Mouse (Mus musculus): ENCODE results near the gene Sfn.
"Not testable (repeated sequence)": the region's sequence is repeated elsewhere in the genome, so short reads cannot be mapped to it uniquely, and the experiment has no call there.

The Sfn gene

DNA sequence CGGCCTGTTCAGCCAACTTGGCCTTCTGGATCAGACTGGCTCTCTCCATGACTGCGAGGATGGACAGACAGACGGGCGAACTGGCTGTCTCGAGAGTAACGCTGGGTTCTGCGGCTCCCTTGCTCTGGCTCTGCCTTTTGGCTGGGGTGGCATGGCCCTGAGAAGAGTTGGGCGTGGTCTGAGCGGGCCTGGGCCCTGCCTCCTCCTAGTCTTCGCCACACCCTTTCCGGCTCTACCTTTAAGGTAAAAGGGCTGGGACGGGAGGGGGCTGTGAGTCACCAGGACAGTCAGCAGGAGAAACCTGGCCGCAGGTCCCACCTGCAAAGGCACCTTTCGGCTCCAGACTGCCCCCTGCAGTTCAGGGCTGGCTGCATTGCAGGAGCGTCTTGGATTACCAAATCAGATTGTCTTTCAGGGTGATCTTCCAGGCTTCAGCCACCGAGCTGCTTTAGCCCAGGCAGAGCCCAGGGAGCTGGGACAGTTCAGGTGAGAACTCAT is at the start of gene Sfn:
TSS of gene Sfn (minus strand) at position 448 of the 498 bp plus-strand sequence.
- peak; percentile 61 to 76 for DNase-seq (ENCODE audit: low read depth in 2 of 2, low spot score in 2 of 2)

DNA sequence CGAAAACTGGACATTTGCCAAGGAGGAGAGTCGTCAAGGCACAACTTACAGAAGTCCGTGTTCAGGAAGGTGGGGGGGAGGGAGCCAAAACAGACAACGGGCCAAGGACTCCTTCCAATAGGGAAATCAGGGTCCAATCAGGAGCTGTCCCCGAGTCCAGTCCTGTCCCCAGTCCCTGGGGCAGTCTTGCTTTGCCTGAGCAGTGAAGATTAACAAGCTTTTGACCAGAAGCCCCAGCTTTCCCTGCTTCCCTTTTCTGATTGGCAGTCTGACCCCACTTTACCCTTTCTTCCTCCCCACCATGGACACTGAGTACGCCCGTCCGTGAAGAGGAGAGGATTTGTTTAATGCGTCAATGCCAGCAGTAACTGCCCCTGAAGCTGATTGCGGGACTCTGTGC is 49.5 kb upstream of the Sfn start:
- no peak for DNase-seq (ENCODE audit: low read depth in 2 of 2, low spot score in 2 of 2)

DNA sequence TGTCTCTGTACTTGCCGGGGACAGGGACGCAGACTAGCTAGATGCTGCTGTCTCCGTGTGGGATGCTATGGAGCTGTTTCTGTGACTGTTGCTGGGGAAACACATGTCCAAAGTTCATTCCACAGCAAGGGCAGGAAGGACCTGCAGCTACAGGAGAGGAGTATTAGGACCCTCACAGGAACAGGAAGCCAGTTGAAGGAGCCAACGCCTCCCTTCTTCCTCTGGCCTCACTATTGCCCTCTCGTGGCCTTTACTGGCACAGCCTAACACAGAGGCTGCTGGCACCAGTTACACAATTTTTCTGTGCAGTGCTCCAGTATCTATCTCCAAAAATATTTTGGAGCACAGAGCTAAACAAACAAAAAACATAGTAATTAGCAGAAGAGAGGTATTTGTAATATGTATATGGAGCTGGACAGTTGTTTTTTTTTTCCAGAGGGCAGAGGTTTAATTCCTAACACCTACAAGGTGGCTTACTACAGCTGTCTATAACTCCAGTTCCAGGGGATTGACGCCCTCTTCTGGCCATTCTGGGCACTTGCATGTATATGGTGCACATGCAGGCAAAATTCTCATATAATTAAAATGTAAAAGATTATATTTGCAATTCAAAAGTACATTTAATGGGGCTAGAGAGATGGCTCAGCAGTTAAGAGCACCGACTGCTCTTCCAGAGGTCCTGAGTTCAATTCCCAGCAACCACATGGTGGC is 48.2 kb upstream of the Sfn start, which contains the start of gene Zdhhc18:
TSS of gene Zdhhc18 (minus strand) at position 166 of the 711 bp plus-strand sequence.
- peak; percentile 76 to 91 for DNase-seq (ENCODE audit: low read depth in 2 of 2, low spot score in 2 of 2)

DNA sequence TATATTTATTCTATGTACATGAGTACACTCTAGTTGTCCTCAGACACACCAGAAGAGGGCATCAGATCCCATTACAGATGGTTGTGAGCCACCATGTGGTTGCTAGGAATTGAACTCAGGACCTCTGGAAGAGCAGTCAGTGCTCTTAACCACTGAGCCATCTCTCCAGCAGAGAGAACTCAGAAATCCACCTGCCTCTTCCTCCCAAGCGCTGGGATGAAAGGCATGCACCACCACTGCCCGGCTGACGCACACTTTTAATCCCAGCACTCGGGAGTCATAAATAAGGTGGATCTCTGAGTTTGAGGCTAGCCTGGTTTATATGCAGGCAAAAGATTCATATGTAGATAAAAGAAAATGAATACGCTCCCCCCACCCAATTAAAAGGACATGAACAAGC is 47.5 kb upstream of the Sfn start:
- DNase-seq (ENCODE audit: low read depth in 2 of 2, low spot score in 2 of 2): not testable (repeated sequence)

DNA sequence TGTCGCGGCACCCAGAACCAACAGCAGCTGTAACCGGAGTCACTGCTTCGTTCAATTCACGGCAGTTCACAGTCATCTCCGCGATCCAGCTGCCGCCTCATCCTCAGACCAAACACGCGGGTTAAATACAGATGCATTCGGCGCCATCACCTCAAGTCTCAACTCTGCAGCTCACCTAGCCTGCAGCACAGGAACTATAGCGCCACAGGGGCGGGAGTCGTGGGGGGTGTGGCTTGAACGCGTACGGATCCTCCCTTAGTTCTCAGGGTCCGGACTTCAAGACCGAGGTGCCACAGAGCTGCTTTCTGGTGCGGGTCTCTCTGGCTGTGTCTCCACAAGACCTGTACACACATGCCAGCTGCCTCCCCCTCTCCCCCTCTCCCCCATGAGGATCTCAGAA is 43.7 kb upstream of the Sfn start:
- DNase-seq (ENCODE audit: low read depth in 2 of 2, low spot score in 2 of 2): no peak

DNA sequence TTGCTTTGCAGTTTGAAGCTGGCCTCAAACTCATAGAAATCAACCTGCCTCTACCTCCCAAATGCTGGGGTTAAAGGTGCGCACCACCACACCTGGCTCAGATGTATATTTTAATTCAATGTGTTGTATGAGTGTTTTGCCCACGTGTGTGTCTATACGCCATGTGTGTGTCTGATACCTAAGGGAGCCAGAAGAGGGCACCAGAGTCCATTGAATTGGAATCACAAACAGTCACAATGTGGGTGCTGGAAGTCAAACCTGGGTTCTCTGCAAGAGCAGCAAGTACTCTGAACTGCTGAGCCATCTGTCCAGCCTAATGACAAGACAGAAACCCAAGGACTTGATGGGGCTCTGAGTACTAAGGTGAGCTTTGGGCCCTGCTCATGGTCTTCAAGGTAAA is 43.2 kb upstream of the Sfn start:
- DNase-seq (ENCODE audit: low read depth in 2 of 2, low spot score in 2 of 2): no peak

DNA sequence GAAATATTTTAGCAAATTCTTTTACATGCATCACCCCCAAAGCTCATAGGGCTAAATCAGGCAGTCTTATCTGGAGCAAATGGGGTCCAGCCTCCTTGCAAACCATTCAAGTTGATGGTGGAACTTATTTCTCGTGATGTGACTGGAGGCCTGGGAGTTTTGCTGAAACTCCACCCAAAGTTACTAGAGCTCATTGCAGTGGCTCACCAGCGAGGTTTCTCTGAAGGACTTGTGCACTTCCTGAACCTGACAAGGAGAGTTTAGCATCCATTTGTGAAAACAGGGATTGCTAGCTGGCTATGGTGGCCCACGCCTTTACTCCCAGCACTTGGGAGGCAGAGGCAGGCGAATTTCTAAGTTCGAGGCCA is 32.1 kb upstream of the Sfn start:
- DNase-seq (ENCODE audit: low read depth in 2 of 2, low spot score in 2 of 2): no peak

DNA sequence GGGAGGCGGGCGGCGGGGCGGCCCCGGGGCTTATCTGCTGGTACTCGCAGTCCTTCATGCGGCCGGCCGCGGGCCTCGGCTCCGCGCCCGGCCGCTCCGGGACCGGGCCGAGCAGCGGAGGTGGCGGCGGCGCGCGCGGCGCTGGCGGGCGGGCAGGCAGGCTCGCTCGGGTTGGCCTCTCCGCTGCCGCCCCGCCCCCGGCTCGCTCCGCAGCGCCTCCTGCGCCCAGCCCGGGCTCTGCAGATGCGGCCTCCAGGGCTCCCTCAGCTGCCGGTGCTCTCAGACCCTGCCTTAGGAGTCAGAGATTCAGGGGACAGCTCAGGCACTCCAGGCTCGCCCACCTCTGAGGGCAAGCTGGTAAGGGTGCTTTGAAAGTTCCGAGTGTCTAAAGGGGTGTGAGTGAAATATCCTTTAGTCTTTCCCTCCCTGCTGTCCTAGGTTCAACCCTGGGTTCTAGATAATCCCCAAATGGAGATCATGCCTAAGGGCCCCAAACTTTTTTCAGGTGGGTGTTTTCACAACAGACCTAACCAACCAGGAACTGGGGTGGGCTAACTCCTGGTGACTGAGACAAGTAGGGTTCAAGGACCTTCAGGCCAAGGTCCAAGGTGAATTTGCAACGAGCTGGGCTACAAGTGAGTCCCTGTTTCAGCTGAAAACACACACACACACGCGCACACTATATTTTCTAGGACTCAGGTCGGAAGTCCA is 31.5 kb upstream of the Sfn start:
- peak; percentile 85 to 91 for DNase-seq (ENCODE audit: low read depth in 2 of 2, low spot score in 2 of 2)

DNA sequence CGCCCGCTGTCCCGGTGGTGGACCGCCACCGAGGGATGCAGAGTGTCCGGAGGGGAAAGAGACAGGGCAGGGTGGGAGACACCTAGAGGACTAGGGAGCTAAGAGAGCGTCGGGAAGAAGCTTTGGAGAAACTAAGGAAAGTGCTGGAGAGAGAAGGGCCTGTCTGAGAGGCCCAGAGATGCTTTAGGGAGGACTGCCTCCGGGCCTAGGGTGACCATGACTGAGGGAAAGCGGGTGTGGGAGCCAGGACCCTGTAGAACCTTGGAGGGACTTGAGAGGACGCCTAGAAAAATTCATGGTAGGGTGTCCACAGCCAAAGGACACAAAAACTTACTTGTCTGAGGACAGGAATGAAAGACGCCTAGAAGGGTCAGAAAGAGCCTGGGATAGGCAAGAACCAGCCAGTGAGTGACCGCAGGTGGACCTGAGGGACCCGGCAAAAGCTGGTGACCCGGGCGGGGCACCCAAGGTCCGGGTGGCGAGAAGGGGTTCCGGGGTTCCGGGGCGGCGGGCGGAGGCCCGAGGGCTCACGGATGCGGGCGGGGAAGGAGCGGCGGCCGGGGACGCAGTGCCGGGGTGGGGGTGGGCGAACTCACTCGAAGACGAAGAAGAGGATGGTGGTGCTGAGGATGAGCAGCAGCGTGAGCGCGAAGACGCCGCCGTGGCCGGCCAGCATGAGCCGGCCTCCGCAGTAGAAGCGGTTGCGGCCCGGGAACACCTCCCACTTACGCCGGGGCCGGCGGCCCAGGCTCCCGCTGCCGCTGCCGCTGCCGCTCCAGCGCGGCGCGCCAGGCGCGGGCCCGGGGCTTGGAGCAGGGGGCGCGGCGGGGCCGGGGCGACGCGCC is 30.7 kb upstream of the Sfn start:
- DNase-seq (ENCODE audit: low read depth in 2 of 2, low spot score in 2 of 2): peak in 1 of 2 experiments; percentile 34

DNA sequence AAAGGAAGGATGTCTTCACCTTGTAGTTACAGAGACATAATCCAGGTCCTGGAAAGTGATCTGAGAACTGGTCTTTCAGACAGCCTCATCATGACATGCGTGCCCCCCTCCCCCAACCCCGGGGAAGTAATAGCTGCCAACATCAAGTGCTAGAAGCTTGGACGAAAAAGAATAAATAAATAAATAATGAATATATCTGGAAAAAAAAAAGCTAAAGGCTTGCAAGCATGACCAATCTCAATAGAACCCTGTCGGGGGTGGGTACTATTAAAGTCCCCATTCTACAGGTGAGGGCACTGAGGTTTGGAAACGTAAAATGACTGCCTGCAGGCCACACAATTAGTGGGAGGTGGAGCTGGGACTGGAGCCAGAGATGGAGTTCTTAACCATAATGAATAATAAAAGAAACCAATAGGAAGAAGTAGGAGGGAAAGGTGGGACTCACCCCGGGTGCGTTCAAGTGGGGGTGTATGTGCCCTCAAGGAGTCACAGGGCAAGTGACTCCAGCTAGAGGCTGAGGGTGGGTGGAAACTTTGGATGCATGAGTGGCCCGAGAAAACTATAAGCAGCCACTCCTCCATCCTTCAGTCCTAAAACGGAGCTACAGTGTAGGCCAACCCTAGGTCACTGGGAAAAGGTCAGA is 29.9 kb upstream of the Sfn start:
- DNase-seq (ENCODE audit: low read depth in 2 of 2, low spot score in 2 of 2): no peak

DNA sequence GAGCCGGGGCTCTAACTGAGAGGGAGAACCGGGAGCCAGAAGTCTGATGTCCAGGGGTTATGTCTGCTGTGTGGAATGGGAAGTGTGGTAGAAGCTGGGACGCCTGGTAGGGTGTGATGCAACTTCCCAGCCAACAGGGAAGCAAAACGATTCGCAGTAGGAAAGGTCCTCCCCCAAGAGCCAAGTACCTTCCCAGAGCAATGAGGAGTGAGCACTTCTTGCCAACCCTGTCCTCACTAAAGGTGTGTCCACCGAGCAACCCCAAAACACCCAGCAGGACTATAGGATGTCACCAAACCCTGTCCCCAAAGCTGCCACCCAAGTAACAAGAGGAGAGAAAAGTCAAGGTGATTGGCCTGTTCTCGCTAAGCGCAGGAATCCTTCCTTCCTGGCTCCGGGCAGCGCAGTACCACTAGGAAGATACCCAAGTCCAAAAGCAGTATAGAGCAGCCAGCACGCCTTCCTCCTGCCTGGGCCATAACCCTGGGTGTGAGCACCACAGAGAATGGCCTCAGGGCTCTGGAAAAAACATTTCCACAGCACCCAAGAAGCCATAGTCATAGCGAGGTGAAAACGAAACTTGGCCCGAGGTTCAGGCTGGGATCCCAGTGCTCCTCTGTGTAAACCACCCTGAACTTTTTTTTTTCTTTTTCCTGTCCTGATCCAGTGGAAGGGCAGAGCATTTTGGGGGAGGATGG is 29.3 kb upstream of the Sfn start:
- no peak for DNase-seq (ENCODE audit: low read depth in 2 of 2, low spot score in 2 of 2)

DNA sequence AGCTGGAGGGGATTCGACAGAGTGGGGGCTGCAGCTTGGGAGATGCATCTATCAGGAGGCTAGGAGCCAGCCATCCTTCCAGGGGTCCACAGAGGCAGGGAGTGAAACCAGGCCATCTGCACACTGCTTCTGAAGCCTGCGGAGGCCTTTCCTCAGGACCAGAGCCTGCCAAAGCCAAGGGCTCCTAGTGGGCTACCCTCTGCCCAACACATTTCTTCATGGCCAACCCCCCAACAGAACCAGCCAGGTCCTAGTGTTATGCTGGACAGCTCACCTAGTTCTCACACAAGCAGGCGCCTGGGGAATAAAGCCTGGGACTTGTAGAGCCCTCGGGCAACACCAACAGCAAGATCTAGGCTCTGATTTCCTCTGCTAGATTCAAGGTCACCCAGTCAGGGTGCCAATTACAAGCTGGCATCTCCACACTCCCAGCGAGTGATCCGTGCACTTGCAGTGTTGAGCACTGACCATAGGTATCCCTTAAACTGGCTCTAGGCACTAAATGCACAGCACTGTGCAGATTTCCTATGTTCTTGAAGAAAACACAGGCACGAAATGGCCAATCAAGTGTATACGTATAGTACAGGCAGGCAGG is 28.5 kb upstream of the Sfn start:
- no peak for DNase-seq (ENCODE audit: low read depth in 2 of 2, low spot score in 2 of 2)

DNA sequence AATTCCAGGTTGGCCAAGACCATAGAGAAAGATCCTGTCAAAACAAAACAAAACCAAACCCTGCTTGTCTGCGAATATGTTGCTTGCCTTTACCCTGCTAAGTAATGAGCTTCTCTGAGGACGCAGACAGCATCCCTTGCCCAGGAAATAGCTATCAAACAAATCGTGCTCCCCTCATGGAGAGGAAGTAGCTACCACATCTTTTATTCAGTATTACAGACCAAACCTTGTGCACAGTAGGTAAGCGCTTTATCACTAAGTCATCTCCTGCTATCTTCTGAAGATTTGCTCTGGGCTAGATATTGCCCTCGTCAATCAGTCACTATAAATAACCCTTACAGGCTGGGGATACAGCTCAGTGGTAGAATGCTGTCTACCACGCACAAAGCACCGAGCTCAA is 27.2 kb upstream of the Sfn start:
- DNase-seq (ENCODE audit: low read depth in 2 of 2, low spot score in 2 of 2): peak; percentile 34 to 55

DNA sequence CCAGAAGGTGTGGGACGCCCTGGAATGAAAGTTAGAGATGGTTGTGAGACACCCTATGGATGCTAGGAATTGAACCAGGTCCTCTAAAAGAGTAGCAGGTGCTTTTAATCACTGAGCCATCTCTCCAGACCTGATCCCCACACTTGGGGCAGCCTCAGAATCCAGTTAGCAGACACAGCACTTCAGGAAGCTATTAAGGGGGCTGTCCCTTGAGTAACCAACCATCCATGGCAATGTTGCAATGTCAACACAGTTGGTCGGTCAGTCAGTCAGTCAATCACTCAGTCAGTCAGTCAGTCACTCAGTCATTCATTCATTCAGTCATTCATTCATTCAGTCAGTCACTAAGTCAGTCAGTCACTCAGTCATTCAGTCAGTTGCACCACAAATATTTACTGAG is 26.5 kb upstream of the Sfn start:
- no peak for DNase-seq (ENCODE audit: low read depth in 2 of 2, low spot score in 2 of 2)

DNA sequence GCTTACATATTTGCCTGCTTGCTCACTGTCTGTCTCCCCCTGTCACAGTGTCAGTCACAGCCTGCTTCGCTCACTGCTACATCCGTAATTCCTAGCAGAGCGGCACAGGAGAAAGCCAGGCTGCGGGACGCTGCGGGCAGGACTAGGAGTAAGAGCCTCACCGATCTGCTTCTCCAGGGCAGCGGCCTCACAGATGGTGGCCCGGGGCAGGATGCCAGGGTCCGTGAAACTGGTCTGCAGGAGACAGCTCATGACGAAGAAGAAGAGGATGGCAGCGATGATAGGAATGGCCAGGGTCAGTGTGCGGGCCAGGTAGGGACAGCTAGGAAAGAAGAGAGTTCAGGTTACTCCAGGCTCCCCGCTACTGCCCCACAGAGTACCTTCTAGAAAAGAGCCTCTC is 25.1 kb upstream of the Sfn start:
- no peak for DNase-seq (ENCODE audit: low read depth in 2 of 2, low spot score in 2 of 2)

DNA sequence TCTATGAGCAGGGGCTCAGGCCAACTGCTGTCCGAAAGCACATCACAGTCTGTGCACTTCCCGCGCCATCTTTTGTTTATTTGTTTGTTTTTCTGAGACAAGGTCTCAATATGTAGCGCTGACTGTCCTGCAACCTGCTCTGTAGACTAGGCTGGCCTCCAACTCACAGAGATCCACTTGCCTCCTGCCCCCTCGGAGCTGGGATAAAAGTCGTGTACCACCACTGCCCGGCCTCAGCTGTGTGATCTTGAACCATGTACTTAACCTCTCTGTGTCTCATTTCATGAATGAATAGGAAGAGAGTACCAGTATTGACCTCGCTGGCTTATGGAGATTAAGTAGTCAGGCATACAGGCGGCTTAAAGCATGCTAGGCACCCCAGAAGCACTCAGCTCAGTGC is 24.7 kb upstream of the Sfn start:
- no peak for DNase-seq (ENCODE audit: low read depth in 2 of 2, low spot score in 2 of 2)

DNA sequence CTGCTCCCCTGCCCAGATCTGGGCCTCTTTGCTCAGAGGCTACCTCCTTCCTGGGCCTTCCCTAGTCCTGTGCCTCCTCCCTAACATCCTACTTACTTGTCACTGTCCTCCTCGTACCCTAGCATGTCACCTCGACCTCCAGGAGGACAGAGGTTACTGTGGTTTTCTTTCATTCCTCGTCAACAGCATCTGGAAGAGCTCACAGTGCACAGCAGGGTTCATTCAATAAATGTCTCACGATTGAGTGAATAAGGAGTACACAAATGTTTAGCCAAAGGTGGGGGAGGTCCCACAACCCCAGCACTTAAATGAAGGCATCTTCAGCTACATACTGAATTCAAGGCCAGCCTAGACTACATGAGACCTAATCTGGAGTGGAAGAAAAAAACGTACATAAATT is 24.3 kb upstream of the Sfn start:
- DNase-seq (ENCODE audit: low read depth in 2 of 2, low spot score in 2 of 2): no peak

DNA sequence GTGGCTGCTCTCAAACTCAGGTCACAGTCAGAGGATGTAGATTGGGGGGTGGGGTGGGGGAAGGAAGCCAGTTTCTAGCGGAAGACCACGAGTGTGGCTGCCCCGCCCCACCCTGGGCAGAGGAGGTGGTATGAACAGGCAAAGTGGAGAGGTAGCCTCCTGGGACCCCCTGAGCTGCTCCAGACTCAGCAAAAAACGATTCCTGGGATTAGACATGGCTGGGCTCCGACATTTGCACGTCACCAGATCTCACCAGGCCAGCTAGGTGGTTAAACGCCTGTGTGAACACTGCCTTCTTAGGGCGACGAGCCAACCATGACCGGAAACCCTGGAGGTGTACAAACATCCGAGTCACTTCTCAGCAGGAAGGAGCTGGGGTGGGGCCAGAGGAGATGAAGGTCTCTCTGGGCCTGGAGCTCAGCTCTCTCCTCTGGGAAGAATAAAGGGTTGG is 23.7 kb upstream of the Sfn start:
- DNase-seq (ENCODE audit: low read depth in 2 of 2, low spot score in 2 of 2): peak; percentile 63 to 76

DNA sequence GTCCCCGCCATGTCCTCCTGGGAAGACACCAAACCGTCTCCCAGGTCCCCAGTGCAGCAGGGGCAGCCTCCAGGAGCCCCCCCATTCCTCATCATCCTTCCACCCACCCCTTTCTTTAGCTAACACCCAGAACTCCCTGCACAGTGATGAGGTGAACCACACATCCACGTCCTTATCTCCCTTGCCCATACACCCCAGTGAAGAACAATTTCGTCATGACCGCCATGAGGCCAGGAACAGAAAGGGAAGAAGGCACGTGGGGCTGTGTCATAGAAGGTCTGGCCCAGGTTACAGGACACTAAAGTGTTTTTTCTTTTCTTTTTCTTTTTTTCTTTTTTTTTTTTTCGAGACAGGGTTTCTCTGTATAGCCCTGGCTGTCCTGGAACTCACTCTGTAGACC is 22.9 kb upstream of the Sfn start:
- peak in 1 of 2 experiments; percentile 53 for DNase-seq (ENCODE audit: low read depth in 2 of 2, low spot score in 2 of 2)

DNA sequence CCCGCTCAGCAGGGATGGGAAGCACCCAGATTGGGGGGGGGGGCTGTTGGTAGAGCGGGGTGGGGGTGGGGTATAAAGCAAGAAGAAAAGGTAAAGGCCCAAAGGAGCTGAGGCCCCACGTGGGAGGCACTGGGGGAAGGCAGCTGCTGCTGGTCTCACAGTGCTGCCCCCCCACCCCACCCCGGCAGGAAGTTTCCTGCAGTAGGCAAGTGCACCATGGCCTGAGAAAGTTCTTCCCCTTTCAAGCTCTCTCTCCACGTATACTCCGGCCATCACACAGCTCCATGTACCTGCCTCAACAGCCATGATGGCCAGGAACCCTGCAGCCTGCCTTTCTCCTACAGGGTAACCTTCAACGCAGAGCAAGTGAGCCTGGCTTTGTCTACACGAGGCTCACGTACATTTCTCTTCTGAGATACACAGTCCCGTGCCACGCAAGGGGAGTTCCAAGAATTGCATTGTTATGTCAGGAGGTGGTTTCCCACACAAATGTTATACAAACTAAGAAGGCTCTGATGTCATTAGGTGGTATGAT is 20.3 kb upstream of the Sfn start:
- peak; percentile 84 to 86 for DNase-seq (ENCODE audit: low read depth in 2 of 2, low spot score in 2 of 2)
